Mouse (Mus musculus) bone marrow, adult 2 months (tissue): ENCODE data around the gene Bcs1l. TPM values are rescaled to one million over a fixed set of nuclear protein-coding genes. Genes with fewer than 3 reads are reported as not detected.
A peak's percentile ranks its signal among the peaks of the same experiment; 100 is the strongest.

ENCODE experiments used
- H3K27ac ChIP-seq: fragments of 200-500 bp; 2 replicates; pipeline ENCODE4 v1.5.1; 2012; ENCODE audit warnings: low read depth, mild to moderate bottlenecking, control low read depth, inconsistent platforms, low read length; ENCODE audit not compliant: control insufficient read depth, poor library complexity, insufficient read depth
- H3K4me1 ChIP-seq: fragments of 200-500 bp; 2 replicates; pipeline ENCODE4 v1.6.1; 2011; ENCODE audit warnings: low read length; ENCODE audit not compliant: control insufficient read depth, insufficient read depth
- H3K4me3 ChIP-seq: fragments of 200-500 bp; replicated peaks from 2 replicates; pipeline ENCODE3; 2011; ENCODE audit warnings: mild to moderate bottlenecking, low read depth, low read length, control low read depth; ENCODE audit not compliant: control insufficient read depth
- CTCF ChIP-seq: fragments of 200-500 bp; IDR thresholded peaks from 2 replicates; pipeline ENCODE4 v1.5.1; 2011; ENCODE audit warnings: low read length, control low read depth; ENCODE audit not compliant: control insufficient read depth, insufficient read depth
- POLR2A ChIP-seq: fragments of 200-500 bp; IDR thresholded peaks from 2 replicates; pipeline ENCODE4 v1.6.1; 2011; ENCODE audit warnings: low read depth, mild to moderate bottlenecking, control low read depth, low read length, borderline replicate concordance; ENCODE audit not compliant: control insufficient read depth
- WGBS: fragments of 180-500 bp; shearing (Covaris S2); methylation state at CpG from one replicate; pipeline ENCODE4 v1.1.7; 2018; 5-methylcytosine and 5-hydroxymethylcytosine counted together
- polyA plus RNA-seq: library from polyadenylated mRNA; stranded (reverse); fragments of >200 nt; gene quantifications from 2 replicates; pipeline ENCODE4 v1.2.4, GENCODE M21; 2011; ENCODE audit warnings: low replicate concordance; ENCODE audit not compliant: missing spikeins, insufficient read depth, insufficient read length

Gene Bcs1l
- polyA plus RNA-seq: 5.7 and 7.8 TPM in 2 replicates

DNA sequence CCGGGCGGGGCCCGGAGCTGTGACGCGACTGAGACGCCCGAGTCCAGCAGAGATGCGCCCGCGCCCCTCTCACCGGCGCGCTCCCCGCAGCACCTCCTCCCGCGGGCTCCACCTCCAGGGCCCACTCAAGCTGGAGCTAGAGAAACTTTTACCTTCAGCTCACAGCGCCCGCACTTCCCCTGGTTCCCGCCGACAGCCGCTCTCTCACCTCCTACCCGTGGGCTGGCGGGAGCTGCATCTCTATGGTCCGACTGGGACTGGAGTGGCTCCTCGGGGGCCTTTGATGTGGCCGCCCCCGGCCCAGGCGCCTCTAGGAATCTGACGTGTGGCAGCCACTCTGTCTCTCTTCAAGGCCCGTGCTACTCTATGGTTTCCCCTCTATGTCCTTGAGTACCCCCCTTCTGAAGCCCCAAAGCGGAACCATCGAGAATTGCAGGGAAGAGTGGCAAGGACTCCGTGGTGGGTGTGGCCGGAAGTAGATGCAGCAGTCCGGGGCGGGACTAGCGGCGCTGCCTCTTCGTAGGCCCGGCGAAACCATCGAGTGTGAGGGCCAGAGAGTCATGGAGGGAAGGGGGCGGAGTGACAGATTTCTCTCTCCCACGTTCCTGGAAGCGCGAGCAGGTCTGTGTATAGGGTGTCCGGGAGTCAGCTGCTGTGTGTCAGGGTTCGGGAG is at the start of gene Bcs1l, which contains the start of gene Zfp142:
TSS of gene Bcs1l (plus strand) at position 517 of the 673 bp plus-strand sequence.
TSS of gene Zfp142 (minus strand) at position 474 of the 673 bp plus-strand sequence.
- TF ChIP-seq CTCF (no peak), POLR2A (0 out of 2 replicates have a peak, but pooled peaks have one; percentile 41)
- H3K27ac ChIP-seq: peak within 1 kb of the TSS; percentile 73
- under 1% methylated on average over 48 of the region's 48 CpGs for WGBS
- peak within 1 kb of the TSS; percentile 93 for H3K4me3 ChIP-seq
- peaks cover 1% of the 10 kb centered on the region for H3K4me1 ChIP-seq

- TF ChIP-seq CTCF: no peak
- TF ChIP-seq POLR2A: no peak
- no peaks in the 10 kb centered on the region; the same call in 1 of the 2 replicates for H3K4me1 ChIP-seq
- H3K4me3 ChIP-seq: no peak overlapping the region
These were observed 49.4 kb upstream of the Bcs1l start for GRCm38 (mm10) chr1:74538650-74539049.

GRCm38 (mm10) chr1:74542451-74542961 is 45.6 kb upstream of the Bcs1l start, which contains the start of gene Plcd4:
TSS of gene Plcd4 (plus strand) at chr1:74542888.
- Histone ChIP-seq H3K4me1 (no peaks in the 10 kb centered on the region; the same call in 1 of the 2 replicates), H3K27ac (no peak within 1 kb of the TSS; the same call in 1 of the 2 replicates), H3K4me3 (no peak within 1 kb of the TSS)
- no peak for TF ChIP-seq POLR2A
- no peak for TF ChIP-seq CTCF
- 24% methylated on average over 6 of the region's 6 CpGs for WGBS

More at GRCm38 (mm10) chr1:74538650-74539049, 49.4 kb upstream of the Bcs1l start:
- H3K27ac ChIP-seq: no peak overlapping the region

- H3K4me1 ChIP-seq: no peaks in the 10 kb centered on the region
- 85% methylated on average over 4 of the region's 4 CpGs for WGBS
- TF ChIP-seq POLR2A: no peak
- TF ChIP-seq CTCF: no peak
These were observed 43.9 kb upstream of the Bcs1l start, which contains the start of gene Usp37 for GRCm38 (mm10) chr1:74544184-74544583. TSS of gene Usp37 (minus strand) at chr1:74544284.

GRCm38 (mm10) chr1:74559061-74559460 is 29.0 kb upstream of the Bcs1l start:
- Histone ChIP-seq H3K4me3 (no peak overlapping the region), H3K4me1 (no peaks in the 10 kb centered on the region), H3K27ac (no peak overlapping the region)
- WGBS: 74% methylated on average over 5 of the region's 5 CpGs
- TF ChIP-seq POLR2A (no peak), CTCF (no peak)

More at GRCm38 (mm10) chr1:74544184-74544583, 43.9 kb upstream of the Bcs1l start, which contains the start of gene Usp37:
- H3K4me3 ChIP-seq: no peak within 1 kb of the TSS
- H3K27ac ChIP-seq: no peak within 1 kb of the TSS

GRCm38 (mm10) chr1:74565834-74566233 is 22.3 kb upstream of the Bcs1l start:
- no peak overlapping the region for H3K27ac ChIP-seq
- H3K4me3 ChIP-seq: no peak overlapping the region
- TF ChIP-seq CTCF (no peak), POLR2A (no peak)
- 34% methylated on average over 6 of the region's 6 CpGs for WGBS
- H3K4me1 ChIP-seq: no peaks in the 10 kb centered on the region

- no peaks in the 10 kb centered on the region for H3K4me1 ChIP-seq
- H3K27ac ChIP-seq: no peak overlapping the region
- no peak for TF ChIP-seq CTCF
- no peak for TF ChIP-seq POLR2A
- no peak overlapping the region for H3K4me3 ChIP-seq
- 91% methylated on average over 29 of the region's 29 CpGs for WGBS
These were observed 18.1 kb upstream of the Bcs1l start for GRCm38 (mm10) chr1:74569739-74570719.

GRCm38 (mm10) chr1:74582621-74583020 is 5.5 kb upstream of the Bcs1l start:
- Histone ChIP-seq H3K4me3 (no peak overlapping the region), H3K4me1 (no peaks in the 10 kb centered on the region; the same call in 1 of the 2 replicates), H3K27ac (no peak overlapping the region)
- 82% methylated on average over 3 of the region's 3 CpGs for WGBS
- no peak for TF ChIP-seq CTCF
